Comparison of ENCODE assay signal across 13 mouse cellular contexts in genomic region chr2:166960648-166961330, GRCm38 (mm10). TPM values are rescaled to one million over a fixed set of nuclear protein-coding genes. Genes with fewer than 3 reads are reported as not detected.
DNase-seq lines count a peak whose midpoint lies in the region; ATAC-seq and TF ChIP-seq lines count a peak whose summit lies in the region.
"Had no signal": no experiment of that assay in that cellular context is flagged by ENCODE, and none has a peak within 500 bp of the region (broad histone marks: within the 10 kb centered on the region; RNA-seq: fewer than 3 reads in every experiment).

No protein-coding gene starts in this region.

- peak overlapping the region; percentile 90 for H3K27ac ChIP-seq in liver, adult 2 months (replicated peaks; ENCODE audit: insufficient read depth, low read depth, low read length)
- peak overlapping the region; percentile 33; the same call in 1 of the 2 replicates for H3K27ac ChIP-seq in limb, embryonic 15.5 days
- H3K27ac ChIP-seq: forebrain, embryonic 15.5 days; heart, adult 2 months; stomach, postnatal 0 days had no signal

- H3K36me3 ChIP-seq in liver, adult 2 months (ENCODE audit: control insufficient read depth, insufficient read depth, low read length) = peaks cover 13% of the 10 kb centered on the region; the same call in 1 of the 2 replicates
- H3K36me3 ChIP-seq in limb, embryonic 15.5 days = peaks cover 57% of the 10 kb centered on the region

- 27% methylated on average over 8 of the region's 8 CpGs for WGBS in liver, adult 2 months
- 74% methylated on average over 8 of the region's 8 CpGs for WGBS in limb, embryonic 15.5 days

- H3K79me2 ChIP-seq in liver, adult 2 months (ENCODE audit: control insufficient read depth, insufficient read depth, low read length) = peaks cover 22% of the 10 kb centered on the region

- no peak for ATAC-seq in limb, embryonic 15.5 days (ENCODE audit: insufficient number of reproducible peaks, low FRiP score, low TSS enrichment, low read depth)
- ATAC-seq: forebrain, embryonic 15.5 days had no signal

- DNase-seq in gastrocnemius, postnatal 25 days = peak; percentile 19
- no peak for DNase-seq in gastrocnemius, postnatal 10 days
- peak; percentile 98 for DNase-seq in liver, adult 2 months (ENCODE audit: extremely low read depth, low read depth, low spot score)
- DNase-seq in liver = no peak
- DNase-seq in cerebellum, adult 18-20 months = peak; percentile 45 to 46
- DNase-seq in urinary bladder, postnatal 4 days (ENCODE audit: low spot score in 2 of 2) = no peak
- DNase-seq in spleen, adult 18-20 months = no peak
- DNase-seq: heart, postnatal 4 days had no signal

- H3K27me3 ChIP-seq in liver, adult 2 months (ENCODE audit: control insufficient read depth, insufficient read depth, low read length) = no peaks in the 10 kb centered on the region
- no peaks in the 10 kb centered on the region for H3K27me3 ChIP-seq in limb, embryonic 15.5 days
- H3K27me3 ChIP-seq: forebrain, embryonic 15.5 days had no signal

- TF ChIP-seq POLR2A in liver, adult 2 months (IDR thresholded peaks at IDR 0.05; ENCODE audit: extremely low read depth, insufficient read depth, low read length) = no peak

- peaks cover 33% of the 10 kb centered on the region for H3K4me1 ChIP-seq in liver, adult 2 months (ENCODE audit: control insufficient read depth, insufficient read depth, low read length)
- H3K4me1 ChIP-seq in limb, embryonic 15.5 days = 0 out of 2 replicates have a peak, but pooled peaks cover 4% of the 10 kb centered on the region
- H3K4me1 ChIP-seq: forebrain, embryonic 15.5 days had no signal

- TF ChIP-seq CTCF in liver, adult 2 months (IDR thresholded peaks at IDR 0.05; ENCODE audit: low read depth, low read length) = no peak

- H3K4me2 ChIP-seq in limb, embryonic 15.5 days = no peak overlapping the region
- H3K4me2 ChIP-seq: forebrain, embryonic 15.5 days; midbrain, embryonic 11.5 days had no signal

- no peak overlapping the region for H3K4me3 ChIP-seq in liver, adult 2 months (ENCODE audit: insufficient read depth, low read depth, low read length)
- no peak overlapping the region for H3K4me3 ChIP-seq in limb, embryonic 15.5 days
- H3K4me3 ChIP-seq: forebrain, embryonic 15.5 days; heart, adult 2 months had no signal

- H3K9me3 ChIP-seq in limb, embryonic 15.5 days = no peaks in the 10 kb centered on the region
- H3K9me3 ChIP-seq: forebrain, embryonic 15.5 days had no signal

- H3K9ac ChIP-seq in liver, adult 2 months (ENCODE audit: low read depth, low read length) = peak overlapping the region; percentile 30; the same call in 1 of the 2 replicates
- H3K9ac ChIP-seq in limb, embryonic 15.5 days = no peak overlapping the region
- H3K9ac ChIP-seq: forebrain, embryonic 15.5 days had no signal

RNA-seq across cellular contexts. Expression of gene Stau1, which starts 35.3 kb away (rescaled TPM):
- 10 to 100 TPM; 30.4 to 32.3 TPM for total RNA-seq in gastrocnemius, postnatal 25 days (2021)
- total RNA-seq in gastrocnemius, postnatal 10 days (2021) = 10 to 100 TPM; 44.9 to 57.9 TPM
- total RNA-seq in liver, adult 2 months (2014; rRNA removed) = 25.1 and 38.6 TPM in 2 replicates
- 23.8 and 25.9 TPM in 2 replicates for polyA plus RNA-seq in liver, adult 2 months (2012; rRNA removed)
- 98.2 and 99.9 TPM in 2 replicates for polyA plus RNA-seq in limb, embryonic 15.5 days (2015; fragmentation: Nextera tagmentation; extraction: Ambion mirVana)

RNA-seq across cellular contexts. Expression of gene Ddx27, which starts 54.2 kb away (rescaled TPM):
- total RNA-seq in gastrocnemius, postnatal 25 days (2021) = 1 to 10 TPM; 5.5 to 6.8 TPM
- total RNA-seq in gastrocnemius, postnatal 10 days (2021) = 10 to 100 TPM; 11.9 to 16.9 TPM
- 11.1 and 11.2 TPM in 2 replicates for total RNA-seq in liver, adult 2 months (2014; rRNA removed)
- 8.7 and 13.4 TPM in 2 replicates for polyA plus RNA-seq in liver, adult 2 months (2012; rRNA removed)
- 43.8 and 45.3 TPM in 2 replicates for polyA plus RNA-seq in limb, embryonic 15.5 days (2015; fragmentation: Nextera tagmentation; extraction: Ambion mirVana)

RNA-seq across cellular contexts. Expression of gene Cse1l, which starts 54.9 kb away (rescaled TPM):
- 10 to 100 TPM; 47.1 to 49.5 TPM for total RNA-seq in gastrocnemius, postnatal 25 days (2021)
- 10 to 100 TPM; 52.2 to 52.4 TPM for total RNA-seq in gastrocnemius, postnatal 10 days (2021)
- 27.0 and 29.7 TPM in 2 replicates for total RNA-seq in liver, adult 2 months (2014; rRNA removed)
- 8.3 and 10.7 TPM in 2 replicates for polyA plus RNA-seq in liver, adult 2 months (2012; rRNA removed)
- 83.7 and 86.2 TPM in 2 replicates for polyA plus RNA-seq in limb, embryonic 15.5 days (2015; fragmentation: Nextera tagmentation; extraction: Ambion mirVana)

Comparison
In these comparisons a context has a peak if more than half of its experiments do, and no peak if none do; other contexts are left out.
1. DNase-seq: peak in gastrocnemius, postnatal 25 days (single experiment), liver, adult 2 months (single experiment) and cerebellum, adult 18-20 months (2 of 2); none in gastrocnemius, postnatal 10 days (single experiment), liver (single experiment), urinary bladder, postnatal 4 days (0 of 2) and spleen, adult 18-20 months (0 of 2).